Mouse (Mus musculus): Measurements from ENCODE around the gene 4921530L21Rik.

4921530L21Rik gene

DNA sequence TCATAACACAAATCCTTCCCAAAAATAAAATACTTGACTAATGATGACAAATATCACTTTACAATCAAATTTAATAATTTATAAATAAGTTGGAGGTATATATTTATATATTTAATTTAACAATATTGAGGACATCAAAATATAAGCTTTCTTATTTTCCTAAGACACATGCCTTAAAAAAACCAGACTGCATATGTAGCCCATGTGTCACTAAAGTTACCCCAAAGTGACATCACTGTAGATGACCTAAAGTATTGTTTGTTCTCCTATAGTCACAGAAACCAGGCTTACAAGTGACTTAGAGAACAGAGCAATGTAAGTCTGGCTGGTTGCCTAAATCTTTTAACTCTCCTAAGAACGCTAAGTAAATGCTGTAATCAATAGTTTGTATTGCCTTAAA lies at the start of gene 4921530L21Rik:
Gene 4921530L21Rik, plus strand, starts transcription at position 301 of the 400 bp plus-strand sequence.
- Histone ChIP-seq H3K36me3 (ENCODE audit: control insufficient read depth, insufficient read depth, low read length, poor library complexity, severe bottlenecking) (no peaks in the 10 kb centered on the region), H3K27me3 (ENCODE audit: control insufficient read depth, insufficient read depth, low read length, poor library complexity, severe bottlenecking) (no peaks in the 10 kb centered on the region)
- no peak for DNase-seq (ENCODE audit: low read depth, low spot score)

DNA sequence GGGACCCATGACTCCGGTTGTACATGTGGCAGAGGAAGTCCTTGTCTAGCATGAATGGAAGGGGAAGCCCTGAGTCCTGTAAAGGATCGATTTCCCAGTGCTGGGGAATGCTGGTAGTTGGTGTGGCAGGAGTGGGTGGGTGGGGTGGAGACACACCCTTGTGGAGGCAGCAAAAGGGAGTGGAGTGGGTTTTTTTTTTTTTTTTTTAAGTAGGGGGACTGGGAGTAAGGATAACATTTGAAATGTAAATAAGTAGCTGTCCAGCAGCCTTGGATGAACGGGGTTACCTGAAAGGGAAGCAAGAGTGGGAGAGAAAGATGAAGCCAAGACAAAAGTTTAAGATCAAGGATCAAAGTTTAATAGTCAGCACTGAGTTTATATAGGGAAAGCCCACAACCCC lies 47.2 kb upstream of the 4921530L21Rik start:
- H3K36me3 ChIP-seq (ENCODE audit: control insufficient read depth, insufficient read depth, low read length, poor library complexity, severe bottlenecking): no peaks in the 10 kb centered on the region
- no peak for DNase-seq (ENCODE audit: low read depth, low spot score)

DNA sequence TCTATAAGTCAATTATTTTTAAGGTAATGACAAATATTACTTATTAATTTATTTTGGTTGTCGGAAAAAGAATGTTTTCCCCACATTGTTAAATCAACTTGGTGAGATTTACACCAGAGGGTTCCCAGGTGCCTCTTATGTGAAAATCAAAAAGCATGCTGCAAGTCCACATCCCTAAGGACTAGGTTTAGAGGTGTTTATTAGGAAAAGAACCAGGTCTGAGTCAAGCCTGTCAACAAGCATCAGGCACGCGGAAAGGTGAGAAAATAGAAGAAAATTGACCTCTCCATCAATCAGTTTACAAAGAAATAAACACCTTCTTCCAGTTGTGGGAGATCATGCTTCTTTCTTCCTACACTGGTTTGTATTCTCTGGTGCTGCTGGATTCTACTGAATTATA lies 18.1 kb upstream of the 4921530L21Rik start:
- no peaks in the 10 kb centered on the region for H3K36me3 ChIP-seq (ENCODE audit: control insufficient read depth, insufficient read depth, low read length, poor library complexity, severe bottlenecking)
- no peaks in the 10 kb centered on the region for H3K27me3 ChIP-seq (ENCODE audit: control insufficient read depth, insufficient read depth, low read length, poor library complexity, severe bottlenecking)
- no peak for DNase-seq (ENCODE audit: low read depth, low spot score)

More for the DNA sequence above, 47.2 kb upstream of the 4921530L21Rik start:
- no peaks in the 10 kb centered on the region for H3K27me3 ChIP-seq (ENCODE audit: control insufficient read depth, insufficient read depth, low read length, poor library complexity, severe bottlenecking)

DNA sequence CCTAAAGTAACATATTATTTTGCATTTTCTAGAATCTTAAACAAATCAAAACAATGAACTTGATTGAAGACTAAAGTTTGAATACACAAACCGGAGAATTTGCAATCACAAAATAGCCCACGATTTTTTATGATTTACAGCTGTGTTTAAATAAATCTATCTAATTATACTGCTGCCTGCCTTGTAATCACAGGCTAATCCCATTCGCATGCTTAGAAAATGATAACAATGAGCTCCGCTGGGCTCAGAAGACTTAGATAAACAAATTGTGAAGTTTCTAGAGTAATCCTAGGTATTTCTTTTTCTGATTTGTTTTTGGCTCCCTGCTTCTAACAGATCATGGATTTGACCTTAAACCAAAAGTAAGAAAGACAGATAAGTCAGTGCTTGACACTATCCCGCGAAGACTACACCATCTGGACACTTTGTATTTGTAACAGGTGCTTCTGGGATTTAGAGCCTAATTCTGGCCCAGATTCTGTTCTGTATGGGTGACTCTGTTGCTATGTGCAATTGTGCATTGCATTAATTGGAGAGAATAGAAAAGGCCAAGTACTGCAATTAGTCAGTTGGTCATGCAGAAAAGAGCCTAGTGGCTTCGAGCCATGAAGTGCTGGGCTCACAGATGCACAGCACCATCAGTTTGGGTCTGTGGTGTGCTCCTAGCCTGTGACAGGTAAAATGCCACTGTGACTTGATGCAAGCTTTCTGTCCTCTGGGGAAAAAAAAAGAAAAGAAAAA lies 15.2 kb upstream of the 4921530L21Rik start:
- Histone ChIP-seq H3K27me3 (ENCODE audit: control insufficient read depth, insufficient read depth, low read length, poor library complexity, severe bottlenecking) (no peaks in the 10 kb centered on the region), H3K36me3 (ENCODE audit: control insufficient read depth, insufficient read depth, low read length, poor library complexity, severe bottlenecking) (no peaks in the 10 kb centered on the region)
- DNase-seq (ENCODE audit: low read depth, low spot score): no peak

DNA sequence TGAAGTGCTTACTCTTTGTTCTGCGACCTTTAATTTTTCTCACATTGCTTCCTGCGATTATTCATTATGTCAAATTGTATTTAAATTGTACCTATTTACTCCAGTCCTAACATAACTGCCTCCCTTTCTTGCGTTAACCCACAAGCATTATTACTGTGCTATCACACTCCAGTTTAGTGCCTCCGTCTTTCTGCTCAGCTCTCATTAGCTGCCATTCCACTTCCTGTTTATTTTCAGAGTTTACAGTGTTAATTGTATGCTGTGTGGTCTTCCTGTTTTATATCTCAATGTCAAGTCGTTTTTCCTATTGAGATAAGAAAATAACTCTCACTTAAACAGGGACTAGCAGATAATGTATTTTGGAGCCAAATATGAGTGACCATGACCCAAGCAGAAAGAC lies 9.0 kb upstream of the 4921530L21Rik start:
- no peaks in the 10 kb centered on the region for H3K27me3 ChIP-seq (ENCODE audit: control insufficient read depth, insufficient read depth, low read length, poor library complexity, severe bottlenecking)
- H3K36me3 ChIP-seq (ENCODE audit: control insufficient read depth, insufficient read depth, low read length, poor library complexity, severe bottlenecking): no peaks in the 10 kb centered on the region
- no peak for DNase-seq (ENCODE audit: low read depth, low spot score)

DNA sequence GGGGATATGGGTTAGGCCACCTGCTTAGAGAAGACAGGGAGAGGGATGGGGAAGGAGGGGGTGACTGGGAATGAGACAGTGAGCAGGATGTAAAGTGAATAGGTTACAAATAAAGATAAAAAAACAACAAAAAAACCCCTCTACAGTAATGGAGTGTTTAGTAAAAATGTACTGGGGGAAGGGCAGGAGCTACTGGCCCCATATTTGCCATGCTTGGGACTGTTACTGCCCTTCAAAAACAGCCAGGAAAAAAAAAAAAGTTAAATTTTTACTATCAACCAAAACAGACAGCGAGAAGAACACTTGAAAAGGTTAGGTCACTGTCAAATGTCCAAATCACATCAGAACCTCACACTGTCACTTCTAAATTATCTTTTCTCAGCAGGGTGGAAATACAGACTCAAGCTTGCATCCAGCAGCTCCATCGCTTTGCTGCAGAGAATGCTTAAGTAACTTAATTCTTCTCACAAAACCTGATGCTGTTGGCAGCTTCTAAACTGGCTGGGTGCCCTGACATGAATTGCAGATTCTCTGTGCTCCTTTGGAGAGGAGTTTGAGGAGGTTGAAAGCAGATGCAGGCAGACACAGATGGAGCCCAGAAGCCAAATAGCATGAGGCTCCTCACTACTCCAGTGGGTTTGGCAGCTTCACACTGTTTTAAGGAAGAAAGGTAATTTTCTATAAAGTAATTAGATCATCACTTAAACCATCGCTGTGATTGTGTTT lies 4.1 kb upstream of the 4921530L21Rik start:
- H3K36me3 ChIP-seq (ENCODE audit: control insufficient read depth, insufficient read depth, low read length, poor library complexity, severe bottlenecking): no peaks in the 10 kb centered on the region
- H3K27me3 ChIP-seq (ENCODE audit: control insufficient read depth, insufficient read depth, low read length, poor library complexity, severe bottlenecking): no peaks in the 10 kb centered on the region
- DNase-seq (ENCODE audit: low read depth, low spot score): no peak

DNA sequence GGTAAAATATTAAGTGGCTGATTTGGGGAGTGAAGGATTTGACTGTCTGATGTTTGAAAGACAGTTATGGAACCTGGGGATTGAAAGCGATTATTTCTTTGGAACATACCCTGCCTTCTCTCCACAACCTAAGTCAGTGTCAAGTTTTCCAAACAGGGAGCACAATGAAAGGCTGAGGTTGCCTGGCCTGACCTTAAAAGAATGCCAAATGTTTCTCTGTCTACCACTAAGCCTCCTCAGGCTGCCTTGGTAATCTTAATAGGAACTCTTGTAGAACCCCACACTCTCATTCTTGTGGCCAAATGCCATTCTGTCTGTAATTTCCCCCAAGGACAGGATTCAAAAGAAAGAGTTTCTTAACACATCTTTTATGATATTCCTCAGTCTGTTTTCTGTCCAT lies 3.5 kb upstream of the 4921530L21Rik start:
- DNase-seq (ENCODE audit: low read depth, low spot score): no peak
- Histone ChIP-seq H3K36me3 (ENCODE audit: control insufficient read depth, insufficient read depth, low read length, poor library complexity, severe bottlenecking) (no peaks in the 10 kb centered on the region), H3K27me3 (ENCODE audit: control insufficient read depth, insufficient read depth, low read length, poor library complexity, severe bottlenecking) (no peaks in the 10 kb centered on the region)

DNA sequence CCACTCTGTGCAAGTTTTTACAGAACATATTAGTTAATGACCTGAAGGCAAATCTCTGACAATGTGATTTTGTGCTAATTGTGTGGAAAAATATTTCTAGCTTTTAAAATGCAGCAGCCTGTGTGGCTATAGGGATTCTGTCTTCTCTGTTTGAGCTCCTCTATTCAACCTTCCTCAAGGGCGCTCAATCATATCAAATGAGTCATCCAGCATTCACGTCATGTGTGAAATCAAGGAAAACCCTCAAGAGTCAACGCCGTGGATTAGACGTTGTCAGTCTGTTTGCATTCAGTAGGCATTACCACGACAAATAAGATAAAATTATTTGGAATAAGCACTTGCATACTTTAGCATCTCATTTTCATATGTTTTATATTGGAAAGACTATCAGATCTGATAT lies 18.4 kb downstream of the 4921530L21Rik start:
- Histone ChIP-seq H3K36me3 (ENCODE audit: control insufficient read depth, insufficient read depth, low read length, poor library complexity, severe bottlenecking) (no peaks in the 10 kb centered on the region), H3K27me3 (ENCODE audit: control insufficient read depth, insufficient read depth, low read length, poor library complexity, severe bottlenecking) (no peaks in the 10 kb centered on the region)
- no peak for DNase-seq (ENCODE audit: low read depth, low spot score)

DNA sequence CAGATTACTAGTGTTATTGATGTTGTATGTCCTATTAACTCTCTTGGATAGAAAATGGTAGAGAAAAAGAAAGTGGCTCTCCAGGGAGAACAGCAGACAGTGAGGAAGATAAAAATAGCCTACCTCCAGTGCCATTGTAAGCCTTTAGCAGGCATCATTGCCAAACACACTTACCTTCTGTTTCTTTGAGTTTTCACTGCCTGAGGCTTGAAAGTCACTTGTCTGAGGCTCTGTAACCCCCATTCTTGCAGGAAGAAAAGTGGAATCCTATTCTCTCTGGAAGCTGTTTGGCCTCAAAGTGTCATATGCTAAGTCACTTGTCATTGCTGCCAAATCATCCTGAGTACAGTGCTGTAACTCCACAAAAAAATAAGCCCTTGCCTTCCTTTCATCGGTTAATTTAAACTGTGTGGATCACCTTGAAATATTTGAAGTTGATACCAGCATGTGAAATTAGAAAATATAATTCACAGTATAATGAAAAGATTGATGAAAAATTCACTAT lies 23.6 kb downstream of the 4921530L21Rik start:
- no peaks in the 10 kb centered on the region for H3K36me3 ChIP-seq (ENCODE audit: control insufficient read depth, insufficient read depth, low read length, poor library complexity, severe bottlenecking)
- H3K27me3 ChIP-seq (ENCODE audit: control insufficient read depth, insufficient read depth, low read length, poor library complexity, severe bottlenecking): no peaks in the 10 kb centered on the region
- no peak for DNase-seq (ENCODE audit: low read depth, low spot score)

DNA sequence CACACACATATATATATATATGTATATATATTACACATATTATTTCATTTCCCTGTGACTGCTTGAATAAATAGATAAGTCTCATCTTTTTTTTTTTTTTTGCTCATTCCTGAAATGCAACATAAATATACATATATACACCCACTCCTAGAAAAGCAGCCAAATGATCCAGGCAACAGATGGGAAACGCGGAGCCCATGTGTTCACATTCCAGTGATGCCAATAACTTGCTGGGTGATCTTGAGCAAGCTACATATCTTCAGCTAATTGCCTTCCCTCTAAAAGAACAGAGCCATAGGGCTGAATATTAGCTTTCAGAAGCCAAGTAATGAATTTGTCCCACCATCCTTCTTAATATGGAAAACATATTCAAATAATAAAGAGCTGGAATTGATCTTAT lies 32.2 kb downstream of the 4921530L21Rik start:
- H3K36me3 ChIP-seq (ENCODE audit: control insufficient read depth, insufficient read depth, low read length, poor library complexity, severe bottlenecking): no peaks in the 10 kb centered on the region
- DNase-seq (ENCODE audit: low read depth, low spot score): no peak
- H3K27me3 ChIP-seq (ENCODE audit: control insufficient read depth, insufficient read depth, low read length, poor library complexity, severe bottlenecking): no peaks in the 10 kb centered on the region

DNA sequence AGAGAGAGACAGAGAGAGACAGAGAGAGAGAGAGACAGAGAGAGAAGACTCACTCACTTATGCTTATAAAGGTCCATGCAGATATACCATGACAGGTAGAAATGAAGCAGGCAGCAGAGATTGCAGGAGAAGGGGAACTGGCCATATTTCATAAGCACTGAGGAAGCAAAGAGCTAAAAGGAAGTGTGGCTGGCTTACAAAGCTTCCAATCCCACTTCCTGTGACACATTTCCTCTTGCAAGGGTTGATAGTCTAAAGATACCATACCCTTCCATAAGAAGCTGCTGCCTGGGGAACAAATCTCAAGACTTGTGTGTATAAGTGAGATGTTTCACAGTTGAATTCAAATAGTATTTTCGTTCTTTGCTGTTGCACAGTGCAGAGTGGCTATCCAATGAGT lies 45.7 kb downstream of the 4921530L21Rik start:
- no peak for DNase-seq (ENCODE audit: low read depth, low spot score)
- H3K27me3 ChIP-seq (ENCODE audit: control insufficient read depth, insufficient read depth, low read length, poor library complexity, severe bottlenecking): no peaks in the 10 kb centered on the region

DNA sequence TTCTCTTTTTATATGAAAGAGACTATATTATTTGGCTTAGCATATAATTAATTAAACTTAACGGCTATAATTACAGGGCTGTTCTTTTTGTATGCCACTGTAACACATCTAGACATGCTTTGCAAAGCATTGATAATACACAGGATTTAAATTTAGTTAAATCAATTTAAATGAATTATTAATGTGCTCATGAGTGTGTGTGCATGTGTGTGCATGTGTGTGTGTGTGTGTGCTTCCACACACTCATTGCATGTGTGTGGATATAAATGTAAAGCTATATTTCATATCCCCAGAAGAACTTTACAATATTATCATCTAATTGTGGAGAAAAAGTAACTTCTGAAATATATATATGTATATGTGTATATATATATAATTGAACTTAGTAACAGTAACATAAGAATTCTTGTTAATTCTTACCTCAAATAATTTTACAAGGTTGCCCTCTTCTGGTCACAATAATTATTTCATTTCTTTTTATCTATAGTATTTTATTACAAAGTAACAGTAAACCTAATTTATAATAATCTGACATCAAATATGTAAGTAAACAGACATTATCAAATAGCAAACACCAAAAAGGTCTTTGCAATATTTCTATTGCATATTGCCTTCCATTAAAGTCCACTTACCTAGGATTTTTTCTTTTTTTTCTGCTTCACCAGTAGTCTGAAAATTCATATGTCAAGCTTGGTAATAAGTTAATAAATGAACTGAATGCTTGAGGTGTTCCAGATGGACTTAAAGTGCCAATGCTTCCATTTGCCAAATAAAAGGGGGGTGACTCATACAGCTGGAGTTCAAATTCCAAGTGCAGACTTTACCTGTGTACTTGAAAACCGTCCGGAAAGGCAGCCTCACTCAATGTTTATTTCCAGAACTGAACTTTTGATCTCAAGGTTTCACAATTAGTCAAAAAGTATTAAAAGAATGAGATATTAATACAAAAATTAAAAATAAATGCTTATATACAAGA lies 47.0 kb downstream of the 4921530L21Rik start:
- H3K27me3 ChIP-seq (ENCODE audit: control insufficient read depth, insufficient read depth, low read length, poor library complexity, severe bottlenecking): no peaks in the 10 kb centered on the region
- no peak for DNase-seq (ENCODE audit: low read depth, low spot score)
- no peaks in the 10 kb centered on the region for H3K36me3 ChIP-seq (ENCODE audit: control insufficient read depth, insufficient read depth, low read length, poor library complexity, severe bottlenecking)

More for the DNA sequence above, 45.7 kb downstream of the 4921530L21Rik start:
- no peaks in the 10 kb centered on the region for H3K36me3 ChIP-seq (ENCODE audit: control insufficient read depth, insufficient read depth, low read length, poor library complexity, severe bottlenecking)
